Mouse (Mus musculus): ENCODE results near the gene Nit2.

The Nit2 gene

DNA sequence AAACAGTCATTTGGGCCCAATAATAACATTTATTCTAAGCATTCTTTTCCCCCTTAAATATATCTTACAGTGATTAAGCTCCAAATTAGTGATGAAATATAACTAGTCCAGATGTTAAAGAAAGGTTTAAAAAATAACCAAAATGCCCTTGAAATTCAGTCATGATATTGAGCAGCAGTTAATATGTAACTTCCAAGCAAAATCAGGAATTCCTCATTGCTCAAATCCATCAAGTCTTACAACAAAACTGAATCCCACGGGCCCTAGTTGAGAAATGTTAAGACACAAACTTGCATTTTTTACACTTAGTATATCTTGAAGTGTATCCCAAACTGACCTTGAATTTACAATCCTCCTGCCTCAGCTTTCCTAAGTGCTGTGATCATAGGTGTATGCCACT is 3.4 kb downstream of the Nit2 start:
- ATAC-seq (ENCODE audit: low TSS enrichment), result no peak

DNA sequence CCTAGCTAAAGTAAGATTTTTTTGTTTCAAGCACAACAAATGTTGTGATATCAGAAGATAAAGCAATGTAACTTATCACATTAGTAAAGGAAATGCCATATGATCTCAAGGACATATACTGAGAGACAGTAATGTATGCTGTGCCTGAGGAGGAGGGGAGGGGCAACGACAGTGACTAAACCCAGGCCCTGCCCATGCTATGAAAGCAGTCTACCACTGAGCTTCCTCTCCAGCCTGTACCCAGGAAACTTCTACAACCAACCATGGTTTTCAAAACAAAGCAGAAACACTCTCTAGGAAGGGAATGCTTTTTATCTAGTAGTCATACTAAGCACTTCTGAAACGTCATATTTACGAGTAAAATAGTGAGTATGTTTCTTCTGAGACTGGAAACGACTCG is 4.3 kb downstream of the Nit2 start:
- ATAC-seq (ENCODE audit: low TSS enrichment), result no peak

DNA sequence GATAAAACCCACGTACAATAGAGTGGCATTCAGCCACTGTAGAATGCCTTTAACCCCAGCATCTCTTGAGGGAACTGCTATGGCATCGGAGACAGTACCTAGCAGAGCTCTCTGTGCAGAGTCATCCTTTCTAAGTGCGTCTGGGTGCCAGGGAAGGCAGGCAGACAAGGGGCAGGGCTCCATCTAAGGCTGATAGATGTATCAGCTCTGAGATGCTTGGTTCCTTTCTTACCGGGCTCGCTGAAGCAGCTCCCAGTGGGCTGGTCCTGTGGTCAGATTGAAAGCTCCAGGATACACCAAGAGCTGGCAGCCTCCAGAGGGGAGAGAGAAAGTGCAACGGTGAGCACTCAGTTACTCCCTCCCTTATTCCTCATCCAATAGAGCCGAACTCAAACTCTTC is 7.3 kb downstream of the Nit2 start:
- ATAC-seq (ENCODE audit: low TSS enrichment), result peak; percentile 23; the same call in 1 of the 2 replicates

DNA sequence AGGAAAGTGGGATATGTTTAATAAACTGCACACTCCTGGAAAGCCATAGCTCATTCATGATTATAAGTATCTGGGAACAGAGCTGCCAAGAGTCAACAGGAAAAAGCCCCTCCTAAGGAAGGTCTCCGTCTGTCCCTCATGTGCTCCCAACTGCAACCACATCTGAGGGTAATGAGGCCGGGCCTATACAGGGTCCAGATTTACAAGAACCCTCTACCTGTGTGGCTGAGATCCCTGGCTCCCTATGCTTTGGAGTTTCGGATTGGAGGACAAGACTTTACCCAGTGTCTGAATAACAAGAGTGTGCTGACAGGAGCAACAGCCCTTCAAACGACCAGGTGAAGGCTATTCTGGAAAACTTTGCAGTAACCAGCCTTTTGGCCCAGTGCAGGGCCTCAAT is 9.4 kb downstream of the Nit2 start:
- no peak for ATAC-seq (ENCODE audit: low TSS enrichment)

DNA sequence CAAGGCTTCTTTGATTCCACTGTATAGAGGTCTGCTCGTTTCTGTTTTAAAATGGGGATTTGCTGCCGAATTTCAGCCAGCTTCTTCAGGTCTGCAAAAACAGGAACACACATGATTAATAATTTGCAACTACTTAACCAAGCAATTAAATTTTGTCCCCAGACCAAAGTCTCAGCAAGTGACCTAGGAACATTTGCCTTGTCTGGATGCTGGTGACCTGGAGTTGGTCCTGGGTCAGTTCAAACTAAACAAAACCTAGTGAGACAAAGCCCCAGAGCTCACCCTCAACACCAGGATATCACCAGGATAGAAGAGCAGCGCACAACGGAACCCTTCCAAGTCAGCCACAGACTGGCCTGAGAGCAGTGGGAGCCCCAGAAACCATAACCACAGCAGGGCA is 10.1 kb downstream of the Nit2 start:
- no peak for ATAC-seq (ENCODE audit: low TSS enrichment)

DNA sequence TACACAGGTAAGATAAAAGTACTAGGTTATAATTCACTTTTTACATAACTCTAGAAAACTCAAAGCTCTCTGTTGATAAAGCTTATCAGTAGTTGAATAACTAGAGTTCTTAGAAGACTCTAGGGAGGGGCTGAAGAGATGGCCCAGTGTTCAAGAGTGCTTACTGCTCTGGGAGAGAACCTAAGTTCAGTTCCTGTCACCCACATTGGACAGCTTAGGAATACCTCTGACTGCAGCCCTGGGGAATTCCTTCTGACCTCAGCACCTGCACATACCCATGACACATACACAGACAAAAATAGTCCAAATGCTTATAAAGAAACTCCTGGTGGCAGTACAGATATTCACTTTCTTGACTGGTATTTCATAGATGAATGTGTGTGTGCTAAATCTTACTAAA is 11.2 kb downstream of the Nit2 start:
- no peak for ATAC-seq (ENCODE audit: low TSS enrichment)

DNA sequence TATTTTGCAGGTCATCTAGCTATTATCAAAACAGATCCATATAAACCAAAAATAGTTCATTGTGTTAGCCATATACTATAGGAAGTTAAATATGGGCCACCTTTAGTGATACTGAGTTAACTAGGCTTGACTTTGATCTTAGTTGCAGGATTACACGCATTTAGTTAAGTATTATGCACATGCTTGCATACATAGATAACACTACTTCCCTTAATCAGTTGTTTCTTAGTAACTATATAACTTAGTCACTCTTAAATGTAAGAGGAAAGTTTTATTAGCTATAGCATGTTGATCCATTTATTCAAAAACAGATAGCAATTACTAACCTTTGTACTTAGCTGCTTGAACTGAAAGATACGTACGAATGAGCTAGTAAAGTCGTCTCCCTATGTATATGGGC is 15.7 kb downstream of the Nit2 start:
- ATAC-seq (ENCODE audit: low TSS enrichment), result no peak

DNA sequence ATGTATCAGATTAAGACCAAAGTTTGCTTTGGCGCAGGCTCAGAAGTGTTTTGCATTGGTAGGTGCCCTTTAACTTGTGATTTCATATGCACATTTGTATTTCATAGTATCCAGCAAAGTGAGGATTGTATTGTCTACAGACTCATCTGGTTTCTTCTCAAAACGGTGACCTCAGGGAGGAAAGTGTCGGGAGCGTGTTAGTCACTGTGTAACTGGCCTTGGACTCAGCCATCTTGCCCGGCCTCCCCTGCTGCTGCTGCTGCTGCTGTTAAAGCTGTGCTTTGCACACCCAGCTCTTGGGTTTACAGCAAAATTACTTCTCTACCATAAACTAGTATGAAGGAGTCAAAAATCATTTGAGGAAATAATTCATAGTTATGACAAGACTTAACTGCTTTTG is 22.4 kb downstream of the Nit2 start:
- no peak for ATAC-seq (ENCODE audit: low TSS enrichment)

DNA sequence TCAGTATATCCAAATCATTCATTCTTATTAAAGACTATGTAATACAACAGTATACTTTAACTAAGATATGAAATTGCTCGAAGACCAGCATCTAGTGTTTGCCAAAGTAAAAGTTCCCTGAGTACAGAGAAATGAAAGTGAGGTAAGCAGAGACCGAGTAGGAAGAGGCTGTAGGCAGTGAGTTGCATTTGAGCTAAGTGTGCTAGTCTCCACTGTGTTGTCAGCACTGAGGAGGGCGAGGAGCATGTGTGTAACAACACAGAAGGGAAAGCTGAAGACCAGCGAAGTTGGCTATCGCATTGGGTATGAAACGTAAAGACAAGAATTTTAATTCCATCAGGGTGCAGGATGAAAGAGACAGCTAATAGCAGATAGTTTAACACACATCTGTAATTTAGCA is 33.5 kb downstream of the Nit2 start:
- ATAC-seq (ENCODE audit: low TSS enrichment), result peak; percentile 93

DNA sequence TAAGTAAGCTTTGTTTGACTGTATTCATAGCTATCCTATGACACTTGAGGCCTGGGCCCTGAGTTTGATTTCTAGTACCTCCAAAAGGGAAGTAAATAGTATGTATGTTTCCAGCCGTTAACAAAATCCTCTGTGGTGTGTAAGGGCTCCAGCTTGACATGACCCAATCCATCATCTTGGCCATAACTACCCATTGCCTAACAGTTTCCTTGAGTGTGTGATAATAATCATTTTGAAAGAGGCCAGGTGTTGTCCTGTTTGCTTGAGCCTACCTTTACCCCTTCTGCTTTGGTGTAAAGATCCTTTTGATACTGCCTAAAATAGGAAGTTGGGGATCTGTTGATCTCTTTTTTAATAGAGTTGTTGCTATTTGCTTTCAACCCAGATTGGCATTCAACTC is 34.8 kb downstream of the Nit2 start:
- ATAC-seq (ENCODE audit: low TSS enrichment), result no peak

DNA sequence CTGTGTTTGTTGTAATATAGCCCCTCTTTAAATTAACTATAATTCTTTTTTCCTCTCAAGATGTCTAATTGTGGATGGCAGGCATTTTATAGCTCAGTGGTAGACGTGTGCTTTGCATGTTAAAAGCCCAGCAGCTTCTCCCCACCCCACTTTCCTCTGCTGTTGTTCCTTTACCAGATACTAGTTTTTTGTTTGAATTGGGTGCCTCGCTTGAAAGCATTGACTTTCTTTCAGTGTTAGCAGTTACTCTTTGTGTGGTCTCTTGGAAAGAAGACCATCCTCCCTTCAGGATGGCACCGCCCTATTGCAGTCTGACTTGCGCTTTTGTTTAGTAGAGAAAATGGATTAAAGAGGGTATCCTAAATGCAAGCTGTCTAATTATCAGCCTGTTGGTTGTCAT is 35.6 kb downstream of the Nit2 start:
- no peak for ATAC-seq (ENCODE audit: low TSS enrichment)

DNA sequence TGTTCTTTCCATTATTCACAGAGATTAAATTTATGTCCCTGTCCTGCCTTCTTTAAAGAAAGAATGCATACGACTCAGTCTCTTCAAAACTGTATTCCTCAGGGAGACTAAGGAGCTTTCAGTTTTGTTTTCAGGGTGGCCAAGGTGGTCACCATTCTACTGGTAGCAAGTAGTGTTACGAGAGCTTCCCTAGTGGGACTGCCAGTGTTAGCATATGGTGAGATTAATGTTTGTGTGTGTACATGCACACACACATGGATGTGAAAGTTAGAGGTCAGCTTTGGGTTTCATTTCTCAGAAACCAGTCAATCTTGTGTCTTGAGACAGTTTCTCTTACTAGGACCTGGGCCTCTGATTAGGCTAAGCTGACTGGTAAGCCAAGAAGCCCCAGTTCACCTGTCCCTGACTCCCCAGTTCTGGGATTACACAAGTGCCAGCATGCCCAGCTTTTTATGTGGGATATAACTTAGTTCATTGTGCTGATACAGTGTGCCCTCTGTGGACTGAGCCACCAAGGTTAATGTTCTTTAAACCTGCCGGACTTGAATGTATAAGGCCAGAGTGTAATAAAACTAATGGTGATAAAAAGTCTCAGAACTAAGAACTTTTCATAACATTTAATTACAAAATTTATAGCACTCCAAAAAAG is 36.3 kb downstream of the Nit2 start:
- ATAC-seq (ENCODE audit: low TSS enrichment), result no peak

DNA sequence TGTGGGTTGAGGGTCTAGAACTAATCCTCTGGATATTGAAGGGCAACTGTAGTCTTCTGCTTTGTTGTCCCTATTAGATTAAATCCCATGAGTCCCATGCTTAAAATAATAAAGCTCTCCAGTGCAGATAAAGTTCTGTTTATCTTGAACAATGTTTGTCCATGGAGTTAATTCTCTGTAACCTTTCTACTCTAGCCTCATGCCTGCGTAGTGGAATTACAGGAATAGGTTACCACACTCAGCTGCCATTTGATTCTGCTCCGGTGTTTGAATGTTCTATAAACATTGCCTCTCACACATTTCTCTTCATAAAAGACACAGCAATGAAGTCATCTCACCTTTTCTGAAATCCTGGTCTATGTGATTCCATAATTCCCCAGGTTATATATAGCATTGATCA is 39.3 kb downstream of the Nit2 start:
- ATAC-seq (ENCODE audit: low TSS enrichment), result no peak

DNA sequence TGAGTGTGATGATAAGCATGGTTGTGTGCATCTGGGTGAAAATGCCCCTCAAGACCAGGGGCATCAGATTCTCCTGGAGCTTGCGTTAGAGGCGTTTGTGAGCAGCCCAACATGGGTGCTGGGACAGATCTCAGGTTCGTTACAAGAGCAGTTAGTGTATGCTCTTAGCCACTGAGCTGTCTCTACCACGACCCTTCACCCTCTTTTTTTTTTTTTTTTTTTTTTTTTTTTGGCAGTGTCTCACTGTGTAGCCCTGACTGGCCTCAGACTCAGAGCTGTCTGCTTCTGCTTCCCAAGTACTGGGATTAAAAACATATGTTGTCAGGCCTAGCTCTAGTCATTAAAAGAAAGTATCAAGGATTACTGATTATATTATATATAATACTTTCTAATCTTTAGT is 40.9 kb downstream of the Nit2 start:
- no peak for ATAC-seq (ENCODE audit: low TSS enrichment)

DNA sequence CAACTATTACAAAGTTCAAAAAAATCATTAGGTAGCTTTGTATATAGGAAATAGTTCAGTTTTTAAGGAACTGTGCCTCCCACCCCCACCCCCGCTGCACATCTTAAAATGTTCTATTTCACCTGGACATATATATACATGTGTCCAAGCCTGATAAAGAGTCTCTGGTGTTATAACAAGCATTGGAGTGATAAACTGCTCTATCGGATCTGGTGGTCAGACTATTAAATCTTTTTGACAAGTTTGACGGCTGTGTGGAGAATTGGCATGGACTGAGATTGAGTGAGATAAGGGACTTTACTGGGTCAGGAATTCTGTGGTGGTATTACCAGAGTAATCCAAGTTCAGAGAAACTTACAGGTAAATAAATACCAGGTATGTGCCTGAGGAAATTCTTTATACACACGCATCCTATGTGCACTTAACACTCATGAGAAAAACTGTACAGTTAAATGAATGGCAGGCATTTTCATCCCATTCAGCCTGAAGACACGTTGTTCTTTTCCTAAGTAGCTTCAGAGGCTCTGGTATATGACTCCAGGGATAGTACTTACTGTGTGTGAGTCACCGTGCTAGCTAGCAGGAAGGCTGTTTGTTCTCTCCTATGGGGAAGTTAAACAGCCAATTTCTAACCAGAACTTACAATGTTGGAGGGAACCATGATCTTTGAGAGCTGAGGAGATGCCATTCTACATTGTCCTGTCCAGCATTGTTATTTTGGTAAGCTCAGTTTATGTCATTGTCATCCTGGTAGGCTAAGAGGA is 44.3 kb downstream of the Nit2 start:
- ATAC-seq (ENCODE audit: low TSS enrichment), result no peak

DNA sequence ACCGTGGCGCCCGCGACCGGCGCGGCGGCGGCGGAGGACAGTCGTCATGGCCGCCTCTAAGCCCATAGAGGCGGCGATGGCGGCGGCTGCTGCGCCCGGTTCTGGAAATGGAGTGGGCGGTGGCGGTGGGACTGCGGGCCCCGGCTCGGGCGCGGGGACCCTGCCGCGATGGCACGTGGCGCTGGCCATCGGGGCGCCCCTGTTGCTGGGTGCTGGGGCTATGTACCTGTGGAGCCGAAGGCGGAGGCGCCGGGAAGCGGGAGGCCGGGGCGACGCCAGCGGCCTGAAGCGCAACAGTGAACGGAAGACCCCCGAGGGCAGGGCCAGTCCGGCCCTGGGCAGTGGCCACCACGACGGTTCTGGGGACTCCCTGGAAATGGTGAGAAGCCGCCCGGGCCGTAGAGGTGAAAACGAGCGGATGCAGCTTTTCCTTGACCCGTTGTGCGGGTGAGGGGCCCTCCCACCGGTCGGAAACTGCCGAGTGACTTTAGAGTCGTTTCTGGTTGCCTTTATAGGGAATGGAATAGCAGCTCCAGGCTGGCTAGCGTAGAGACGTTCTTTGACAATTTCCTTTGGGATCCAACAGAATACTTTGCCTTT is 45.2 kb downstream of the Nit2 start:
- ATAC-seq (ENCODE audit: low TSS enrichment), result peak; percentile 2; the same call in 1 of the 2 replicates

DNA sequence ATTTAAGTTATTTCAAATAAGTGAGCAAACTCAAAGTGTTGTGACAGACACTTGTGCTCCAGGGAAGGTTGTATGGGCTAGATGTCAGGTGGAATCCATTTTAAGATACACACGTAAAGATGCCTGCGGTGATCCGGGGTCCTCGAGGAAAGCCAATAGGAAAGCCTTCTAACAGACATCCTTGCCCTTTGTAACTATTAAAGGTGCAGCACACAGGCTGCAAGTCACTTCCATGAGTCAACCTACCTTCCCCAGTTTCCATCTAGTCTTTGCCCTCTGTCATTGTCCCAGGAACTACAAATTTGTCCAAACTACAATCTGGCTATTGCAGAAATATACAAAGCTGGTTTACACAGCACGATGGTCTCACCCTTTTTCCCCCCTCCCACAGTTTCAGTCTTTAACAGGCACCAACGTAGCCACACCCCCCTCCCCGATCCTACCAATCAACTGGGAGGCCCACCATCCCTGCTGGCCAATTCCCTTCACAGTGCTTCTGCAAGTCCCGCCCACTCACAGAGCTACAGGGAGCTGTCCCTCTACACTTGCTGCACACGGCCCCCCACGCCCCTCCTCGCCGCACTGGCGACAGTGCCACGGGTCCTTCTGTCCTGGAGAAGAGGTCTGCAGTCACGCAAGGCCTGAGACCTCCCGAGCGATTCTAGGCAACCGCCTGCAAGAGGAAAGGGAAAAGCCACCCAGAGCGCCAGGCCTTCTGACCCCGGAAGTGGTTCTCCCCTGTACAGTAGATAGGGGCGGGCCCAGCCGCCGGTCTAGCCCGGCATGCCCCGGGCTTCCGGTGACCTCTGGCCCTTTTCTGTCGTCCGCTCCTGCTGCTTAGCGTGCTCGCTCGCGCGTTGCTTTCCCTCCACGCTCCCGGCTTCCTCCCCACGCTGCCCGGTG is 46.0 kb downstream of the Nit2 start, which contains the start of gene Tomm70a:
TSS of gene Tomm70a (plus strand) at position 791 of the 903 bp plus-strand sequence.
- peak; percentile 96 for ATAC-seq (ENCODE audit: low TSS enrichment)

DNA sequence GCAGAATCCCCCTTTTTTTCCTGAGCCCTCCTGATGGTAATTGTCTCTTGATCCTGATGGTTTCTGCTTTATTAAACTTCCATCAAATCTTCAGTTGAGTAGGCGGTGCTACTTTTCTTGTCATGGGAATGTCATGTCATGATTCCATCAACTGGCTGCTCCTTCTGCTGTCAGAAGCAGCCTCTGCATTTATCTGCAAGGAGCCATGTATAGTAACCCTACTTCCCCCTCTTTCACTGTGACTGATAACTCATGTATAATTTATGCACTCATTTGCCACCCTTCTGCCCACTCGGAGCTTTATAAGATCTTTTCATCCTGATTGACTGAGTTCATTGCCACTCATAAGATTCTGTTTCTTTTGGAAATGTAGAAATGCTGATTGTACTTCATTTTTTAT is 49.6 kb downstream of the Nit2 start:
- ATAC-seq (ENCODE audit: low TSS enrichment), result no peak

DNA sequence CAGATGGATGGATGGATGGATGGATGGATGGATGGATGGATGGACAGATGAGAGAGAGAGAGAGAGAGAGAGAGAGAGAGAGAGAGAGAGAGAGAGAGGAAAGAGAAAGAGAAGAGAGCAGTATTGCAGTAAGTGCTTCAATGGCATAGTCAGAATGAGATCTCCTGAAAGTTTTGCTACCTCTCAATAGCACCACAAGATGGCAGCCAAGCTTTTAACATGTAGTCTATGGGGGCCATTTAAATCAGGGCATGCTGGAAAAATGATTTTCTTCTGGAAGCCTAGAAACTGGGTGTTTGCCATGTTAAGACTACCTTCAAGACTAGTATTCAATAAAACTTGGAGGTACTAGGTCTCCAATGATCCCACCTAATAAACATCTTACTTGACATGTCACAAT is 51.1 kb downstream of the Nit2 start:
- peak; percentile 81 for ATAC-seq (ENCODE audit: low TSS enrichment)

All from frontal cortex, adult (tissue).